Mouse (Mus musculus) intestine, embryonic 14.5 days (tissue): ENCODE results near the gene Pla2g2c. TPM values are rescaled to one million over a fixed set of nuclear protein-coding genes. Genes with fewer than 3 reads are reported as not detected.

Source experiments
- ATAC-seq: fragments of 200-750 bp; cut with Nextera tagmentation; replicated peaks from 2 replicates; pipeline ENCODE4 v1.8.0; 2017; ENCODE audit warnings: low read depth, moderate number of reproducible peaks, moderate TSS enrichment, moderate library complexity; ENCODE audit not compliant: low FRiP score, low TSS enrichment
- DNase-seq: peaks from one replicate; pipeline ENCODE4 v3.0.0-alpha.2; 2018; ENCODE audit warnings: low spot score
- H3K27ac ChIP-seq: fragments of 300-500 bp; sonication (generic); 2 replicates; pipeline ENCODE4 v1.5.1; 2014; ENCODE audit warnings: low read depth, mild to moderate bottlenecking, control low read depth
- H3K27me3 ChIP-seq: fragments of 300-500 bp; sonication (generic); replicated peaks from 2 replicates; pipeline ENCODE4 v1.6.1; 2014; ENCODE audit warnings: low read length, control low read depth; ENCODE audit not compliant: control insufficient read depth, insufficient read depth
- H3K36me3 ChIP-seq: fragments of 300-500 bp; sonication (generic); 2 replicates; pipeline ENCODE4 v1.6.1; 2014; ENCODE audit warnings: low read length, control low read depth; ENCODE audit not compliant: control insufficient read depth, insufficient read depth
- H3K4me1 ChIP-seq: fragments of 300-500 bp; sonication (generic); replicated peaks from 2 replicates; pipeline ENCODE4 v1.6.1; 2014; ENCODE audit warnings: low read length, control low read depth, mixed read lengths; ENCODE audit not compliant: control insufficient read depth, insufficient read depth
- H3K4me2 ChIP-seq: fragments of 300-500 bp; sonication (generic); 2 replicates; pipeline ENCODE4 v1.6.1; 2014; ENCODE audit warnings: low read length
- H3K4me3 ChIP-seq: fragments of 300-500 bp; sonication (generic); 2 replicates; pipeline ENCODE4 v1.5.1; 2014; ENCODE audit warnings: low read depth, low read length, control low read depth, mixed read lengths
- H3K9ac ChIP-seq: fragments of 300-500 bp; sonication (generic); 2 replicates; pipeline ENCODE4 v1.6.1; 2014; ENCODE audit warnings: mild to moderate bottlenecking, low read length
- H3K9me3 ChIP-seq: fragments of 300-500 bp; sonication (generic); 2 replicates; pipeline ENCODE4 v1.6.1; 2016; ENCODE audit warnings: low read length, control low read depth; ENCODE audit not compliant: control insufficient read depth
- WGBS: fragments of 180-500 bp; shearing (Covaris S2); extraction: QIAGEN DNeasy Blood & Tissue Kit; methylation state at CpG from one replicate; pipeline ENCODE4 v1.1.7; 2014; 5-methylcytosine and 5-hydroxymethylcytosine counted together
- polyA plus RNA-seq: library from polyadenylated mRNA; unstranded; fragments of >200 nt; fragmentation: Nextera tagmentation; extraction: Ambion mirVana; gene quantifications from 2 replicates; pipeline ENCODE4 v1.2.1, GENCODE M21; 2014

Gene Pla2g2c
- polyA plus RNA-seq, 1 experiment from 2014 or later: 0.22 TPM

GRCm38 (mm10) chr4:138791452-138791851 is 66.9 kb downstream of the Pla2g2c start:
- Histone ChIP-seq H3K27me3 (no peaks in the 10 kb centered on the region), H3K27ac (no peak overlapping the region), H3K4me3 (no peak overlapping the region), H3K4me2 (no peak overlapping the region), H3K36me3 (no peaks in the 10 kb centered on the region), H3K9ac (no peak overlapping the region), H3K9me3 (peaks cover 4% of the 10 kb centered on the region; the same call in 1 of the 2 replicates), H3K4me1 (no peaks in the 10 kb centered on the region)
- ATAC-seq (no peak), DNase-seq (no peak)
- 55% methylated on average over 6 of the region's 6 CpGs for WGBS

GRCm38 (mm10) chr4:138792599-138792998 is 68.0 kb downstream of the Pla2g2c start:
- 24% methylated on average over 9 of the region's 9 CpGs for WGBS
- peaks cover 4% of the 10 kb centered on the region; the same call in 1 of the 2 replicates for H3K4me1 ChIP-seq
- no peak overlapping the region for H3K27ac ChIP-seq
- H3K4me3 ChIP-seq: no peak overlapping the region
- H3K4me2 ChIP-seq: no peak overlapping the region
- H3K9ac ChIP-seq: no peak overlapping the region
- ATAC-seq: no peak
- peaks cover 4% of the 10 kb centered on the region; the same call in 1 of the 2 replicates for H3K9me3 ChIP-seq
- no peak for DNase-seq
- no peaks in the 10 kb centered on the region for H3K36me3 ChIP-seq
- no peaks in the 10 kb centered on the region for H3K27me3 ChIP-seq

GRCm38 (mm10) chr4:138793276-138793675 is 68.7 kb downstream of the Pla2g2c start:
- H3K27ac ChIP-seq: no peak overlapping the region
- peaks cover 4% of the 10 kb centered on the region; the same call in 1 of the 2 replicates for H3K4me1 ChIP-seq
- ATAC-seq (no peak), DNase-seq (peak; percentile 67)
- 54% methylated on average over 2 of the region's 2 CpGs for WGBS
- H3K9me3 ChIP-seq: peaks cover 4% of the 10 kb centered on the region; the same call in 1 of the 2 replicates
- no peak overlapping the region for H3K4me3 ChIP-seq
- no peak overlapping the region for H3K4me2 ChIP-seq
- no peak overlapping the region for H3K9ac ChIP-seq
- H3K36me3 ChIP-seq: no peaks in the 10 kb centered on the region
- H3K27me3 ChIP-seq: no peaks in the 10 kb centered on the region

- 86% methylated on average over 6 of the region's 6 CpGs for WGBS
- DNase-seq: no peak
- no peak for ATAC-seq
- H3K4me3 ChIP-seq: no peak overlapping the region
- no peaks in the 10 kb centered on the region for H3K27me3 ChIP-seq
- H3K27ac ChIP-seq: no peak overlapping the region
- peaks cover 4% of the 10 kb centered on the region; the same call in 1 of the 2 replicates for H3K9me3 ChIP-seq
- peaks cover 4% of the 10 kb centered on the region; the same call in 1 of the 2 replicates for H3K4me1 ChIP-seq
- no peak overlapping the region for H3K9ac ChIP-seq
- H3K36me3 ChIP-seq: no peaks in the 10 kb centered on the region
- no peak overlapping the region for H3K4me2 ChIP-seq
These were observed 69.8 kb downstream of the Pla2g2c start for GRCm38 (mm10) chr4:138794344-138794743.

Other genes with a start within 250 kb of the Pla2g2c start
- gene Vwa5b1, start 88.9 kb upstream of the Pla2g2c start, polyA plus RNA-seq: 0.11 and 0.26 TPM in 2 replicates
- 1.0 and 1.8 TPM in 2 replicates for gene Ubxn10, start 12.4 kb downstream of the Pla2g2c start, polyA plus RNA-seq
- 0.12 and 0.80 TPM in 2 replicates for gene Pla2g2f, start 32.8 kb downstream of the Pla2g2c start, polyA plus RNA-seq
- 1.1 TPM in 1 of 2 replicates, not detected in the other for gene Pla2g2d, start 50.9 kb downstream of the Pla2g2c start, polyA plus RNA-seq
- 0.19 and 0.42 TPM in 2 replicates for gene Pla2g5, start 138.7 kb downstream of the Pla2g2c start, polyA plus RNA-seq
- gene Gm13030, start 149.2 kb downstream of the Pla2g2c start, polyA plus RNA-seq: not detected in 2 replicates
- not detected in 2 replicates for gene Pla2g2e, start 153.2 kb downstream of the Pla2g2c start, polyA plus RNA-seq
- 3.0 and 4.7 TPM in 2 replicates for gene Otud3, start 189.2 kb downstream of the Pla2g2c start, polyA plus RNA-seq
- 54.1 and 56.2 TPM in 2 replicates for gene Rnf186, start 242.3 kb downstream of the Pla2g2c start, polyA plus RNA-seq
- gene Tmco4, start 248.1 kb downstream of the Pla2g2c start, polyA plus RNA-seq: 9.4 and 10.0 TPM in 2 replicates